Mouse (Mus musculus): Measurements from ENCODE around the gene Rilpl1. TPM values are rescaled to one million over a fixed set of nuclear protein-coding genes. Genes with fewer than 3 reads are reported as not detected.

The Rilpl1 gene
- polyA plus RNA-seq, 1 experiment from 2014 or later: 26.1 TPM

- Histone ChIP-seq H3K36me3 (ENCODE audit: control insufficient read depth, insufficient read depth, low read length) (peaks cover 94% of the 10 kb centered on the region), H3K27me3 (ENCODE audit: control insufficient read depth, insufficient read depth, low read length) (no peaks in the 10 kb centered on the region), H3K9ac (ENCODE audit: low read depth, low read length) (no peak overlapping the region), H3K4me3 (ENCODE audit: low read length) (no peak overlapping the region), H3K4me2 (replicated peaks; ENCODE audit: low read depth, low read length) (no peak overlapping the region), H3K27ac (ENCODE audit: low read depth, low read length) (no peak overlapping the region), H3K4me1 (ENCODE audit: control insufficient read depth, insufficient read depth, low read length) (0 out of 2 replicates have a peak, but pooled peaks cover 5% of the 10 kb centered on the region), H3K9me3 (ENCODE audit: control insufficient read depth, low read length) (no peaks in the 10 kb centered on the region)
- no peak for ATAC-seq (ENCODE audit: low FRiP score, low TSS enrichment)
- 93% methylated on average over 1 of the region's 1 CpGs for WGBS
These were observed 77.1 kb downstream of the Rilpl1 start for GRCm38 (mm10) chr5:124454082-124454419.

GRCm38 (mm10) chr5:124453339-124454081, 77.7 kb downstream of the Rilpl1 start:
- Histone ChIP-seq H3K9me3 (ENCODE audit: control insufficient read depth, low read length) (no peaks in the 10 kb centered on the region), H3K4me1 (ENCODE audit: control insufficient read depth, insufficient read depth, low read length) (0 out of 2 replicates have a peak, but pooled peaks cover 5% of the 10 kb centered on the region), H3K4me2 (replicated peaks; ENCODE audit: low read depth, low read length) (no peak overlapping the region), H3K27me3 (ENCODE audit: control insufficient read depth, insufficient read depth, low read length) (no peaks in the 10 kb centered on the region), H3K36me3 (ENCODE audit: control insufficient read depth, insufficient read depth, low read length) (peaks cover 95% of the 10 kb centered on the region), H3K9ac (ENCODE audit: low read depth, low read length) (no peak overlapping the region), H3K4me3 (ENCODE audit: low read length) (no peak overlapping the region), H3K27ac (ENCODE audit: low read depth, low read length) (no peak overlapping the region)
- WGBS: 91% methylated on average over 13 of the region's 13 CpGs
- no peak for ATAC-seq (ENCODE audit: low FRiP score, low TSS enrichment)

GRCm38 (mm10) chr5:124452494-124453228, 78.5 kb downstream of the Rilpl1 start:
- H3K9me3 ChIP-seq (ENCODE audit: control insufficient read depth, low read length): no peaks in the 10 kb centered on the region
- H3K9ac ChIP-seq (ENCODE audit: low read depth, low read length): no peak overlapping the region
- no peak for ATAC-seq (ENCODE audit: low FRiP score, low TSS enrichment)
- H3K4me3 ChIP-seq (ENCODE audit: low read length): no peak overlapping the region
- no peaks in the 10 kb centered on the region for H3K27me3 ChIP-seq (ENCODE audit: control insufficient read depth, insufficient read depth, low read length)
- H3K36me3 ChIP-seq (ENCODE audit: control insufficient read depth, insufficient read depth, low read length): peaks cover 96% of the 10 kb centered on the region
- 0 out of 2 replicates have a peak, but pooled peaks cover 5% of the 10 kb centered on the region for H3K4me1 ChIP-seq (ENCODE audit: control insufficient read depth, insufficient read depth, low read length)
- H3K4me2 ChIP-seq (replicated peaks; ENCODE audit: low read depth, low read length): no peak overlapping the region
- no peak overlapping the region for H3K27ac ChIP-seq (ENCODE audit: low read depth, low read length)
- 81% methylated on average over 15 of the region's 15 CpGs for WGBS

GRCm38 (mm10) chr5:124450641-124451340, 80.4 kb downstream of the Rilpl1 start:
- Histone ChIP-seq H3K4me3 (ENCODE audit: low read length) (no peak overlapping the region), H3K9me3 (ENCODE audit: control insufficient read depth, low read length) (no peaks in the 10 kb centered on the region), H3K27me3 (ENCODE audit: control insufficient read depth, insufficient read depth, low read length) (no peaks in the 10 kb centered on the region), H3K27ac (ENCODE audit: low read depth, low read length) (no peak overlapping the region), H3K36me3 (ENCODE audit: control insufficient read depth, insufficient read depth, low read length) (peaks cover 84% of the 10 kb centered on the region), H3K4me2 (replicated peaks; ENCODE audit: low read depth, low read length) (no peak overlapping the region), H3K4me1 (ENCODE audit: control insufficient read depth, insufficient read depth, low read length) (peaks cover 15% of the 10 kb centered on the region), H3K9ac (ENCODE audit: low read depth, low read length) (no peak overlapping the region)
- 80% methylated on average over 16 of the region's 16 CpGs for WGBS
- ATAC-seq (ENCODE audit: low FRiP score, low TSS enrichment): no peak

GRCm38 (mm10) chr5:124450051-124450450, 81.1 kb downstream of the Rilpl1 start:
- WGBS: 90% methylated on average over 7 of the region's 7 CpGs
- H3K27ac ChIP-seq (ENCODE audit: low read depth, low read length): no peak overlapping the region
- no peak overlapping the region for H3K4me3 ChIP-seq (ENCODE audit: low read length)
- H3K9ac ChIP-seq (ENCODE audit: low read depth, low read length): no peak overlapping the region
- no peaks in the 10 kb centered on the region for H3K27me3 ChIP-seq (ENCODE audit: control insufficient read depth, insufficient read depth, low read length)
- H3K36me3 ChIP-seq (ENCODE audit: control insufficient read depth, insufficient read depth, low read length): peaks cover 78% of the 10 kb centered on the region
- no peak for ATAC-seq (ENCODE audit: low FRiP score, low TSS enrichment)
- H3K4me2 ChIP-seq (replicated peaks; ENCODE audit: low read depth, low read length): no peak overlapping the region
- H3K9me3 ChIP-seq (ENCODE audit: control insufficient read depth, low read length): no peaks in the 10 kb centered on the region
- H3K4me1 ChIP-seq (ENCODE audit: control insufficient read depth, insufficient read depth, low read length): peaks cover 15% of the 10 kb centered on the region

GRCm38 (mm10) chr5:124449494-124449893, 81.7 kb downstream of the Rilpl1 start:
- no peak for ATAC-seq (ENCODE audit: low FRiP score, low TSS enrichment)
- H3K9me3 ChIP-seq (ENCODE audit: control insufficient read depth, low read length): no peaks in the 10 kb centered on the region
- H3K4me2 ChIP-seq (replicated peaks; ENCODE audit: low read depth, low read length): no peak overlapping the region
- no peak overlapping the region for H3K27ac ChIP-seq (ENCODE audit: low read depth, low read length)
- H3K4me3 ChIP-seq (ENCODE audit: low read length): no peak overlapping the region
- H3K36me3 ChIP-seq (ENCODE audit: control insufficient read depth, insufficient read depth, low read length): peaks cover 73% of the 10 kb centered on the region
- WGBS: 86% methylated on average over 6 of the region's 6 CpGs
- H3K9ac ChIP-seq (ENCODE audit: low read depth, low read length): no peak overlapping the region
- H3K27me3 ChIP-seq (ENCODE audit: control insufficient read depth, insufficient read depth, low read length): no peaks in the 10 kb centered on the region
- peaks cover 18% of the 10 kb centered on the region for H3K4me1 ChIP-seq (ENCODE audit: control insufficient read depth, insufficient read depth, low read length)

- Histone ChIP-seq H3K9ac (ENCODE audit: low read depth, low read length) (peak overlapping the region; percentile 98), H3K27me3 (ENCODE audit: control insufficient read depth, insufficient read depth, low read length) (no peaks in the 10 kb centered on the region), H3K9me3 (ENCODE audit: control insufficient read depth, low read length) (no peaks in the 10 kb centered on the region), H3K36me3 (ENCODE audit: control insufficient read depth, insufficient read depth, low read length) (peaks cover 43% of the 10 kb centered on the region), H3K4me1 (ENCODE audit: control insufficient read depth, insufficient read depth, low read length) (peaks cover 14% of the 10 kb centered on the region), H3K4me3 (ENCODE audit: low read length) (peak overlapping the region; percentile 89), H3K4me2 (replicated peaks; ENCODE audit: low read depth, low read length) (peak overlapping the region; percentile 68), H3K27ac (ENCODE audit: low read depth, low read length) (peak overlapping the region; percentile 91)
- ATAC-seq (ENCODE audit: low FRiP score, low TSS enrichment): peak; percentile 74
- 2% methylated on average over 15 of the region's 15 CpGs for WGBS
These were observed 84.8 kb downstream of the Rilpl1 start for GRCm38 (mm10) chr5:124446301-124446881.

- peak overlapping the region; percentile 68 for H3K4me2 ChIP-seq (replicated peaks; ENCODE audit: low read depth, low read length)
- peak overlapping the region; percentile 91 for H3K27ac ChIP-seq (ENCODE audit: low read depth, low read length)
- WGBS: under 1% methylated on average over 32 of the region's 77 CpGs
- peak overlapping the region; percentile 98 for H3K9ac ChIP-seq (ENCODE audit: low read depth, low read length)
- peak; percentile 66 for ATAC-seq (ENCODE audit: low FRiP score, low TSS enrichment)
- H3K36me3 ChIP-seq (ENCODE audit: control insufficient read depth, insufficient read depth, low read length): peaks cover 37% of the 10 kb centered on the region
- H3K4me1 ChIP-seq (ENCODE audit: control insufficient read depth, insufficient read depth, low read length): peaks cover 16% of the 10 kb centered on the region
- no peaks in the 10 kb centered on the region for H3K27me3 ChIP-seq (ENCODE audit: control insufficient read depth, insufficient read depth, low read length)
- H3K9me3 ChIP-seq (ENCODE audit: control insufficient read depth, low read length): no peaks in the 10 kb centered on the region
- H3K4me3 ChIP-seq (ENCODE audit: low read length): peak overlapping the region; percentile 89
These were observed 85.4 kb downstream of the Rilpl1 start for GRCm38 (mm10) chr5:124445621-124446293.

Data from kidney, embryonic 14.5 days (tissue).